Mouse (Mus musculus): ENCODE results near the gene Fmo2. TPM values are rescaled to one million over a fixed set of nuclear protein-coding genes. Genes with fewer than 3 reads are reported as not detected.

Gene Fmo2
- polyA plus RNA-seq, 1 experiment from 2014 or later = 0.21 TPM

DNA sequence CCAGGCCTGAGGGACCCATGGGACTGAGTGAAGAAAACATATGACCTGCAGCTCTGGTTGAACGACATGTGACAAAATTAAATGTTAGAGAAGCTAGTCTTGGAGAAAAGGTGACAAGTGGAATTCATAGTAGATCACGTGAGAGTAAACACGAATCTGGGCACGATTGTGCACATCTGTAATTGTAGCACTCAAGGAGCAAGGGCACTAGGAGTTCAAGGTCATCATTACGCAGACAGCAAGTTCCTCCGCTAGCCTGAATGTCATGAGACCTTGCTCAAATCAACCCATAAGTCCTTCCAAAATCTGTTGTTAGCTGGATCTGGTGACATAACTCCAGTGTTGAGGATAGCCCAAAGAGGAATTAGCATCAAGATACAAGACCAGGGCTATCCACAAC, 59.5 kb downstream of the Fmo2 start:
- H3K4me3 ChIP-seq (ENCODE audit: low read depth, low read length) = no peak overlapping the region
- H3K27ac ChIP-seq (ENCODE audit: low read length) = no peak overlapping the region
- no peak overlapping the region for H3K9ac ChIP-seq (ENCODE audit: low read depth, low read length)
- no peaks in the 10 kb centered on the region for H3K4me1 ChIP-seq (ENCODE audit: control insufficient read depth, low read depth, low read length)
- H3K36me3 ChIP-seq (ENCODE audit: control insufficient read depth, insufficient read depth) = no peaks in the 10 kb centered on the region
- ATAC-seq (ENCODE audit: low read depth) = no peak
- H3K27me3 ChIP-seq (ENCODE audit: control insufficient read depth, insufficient read depth, low read depth, low read length) = no peaks in the 10 kb centered on the region
- 65% methylated on average over 6 of the region's 6 CpGs for WGBS (ENCODE audit: insufficient replicate concordance)
- H3K9me3 ChIP-seq (replicated peaks; ENCODE audit: control insufficient read depth, low read length) = no peaks in the 10 kb centered on the region
- H3K4me2 ChIP-seq (ENCODE audit: low read depth, low read length) = no peak overlapping the region

DNA sequence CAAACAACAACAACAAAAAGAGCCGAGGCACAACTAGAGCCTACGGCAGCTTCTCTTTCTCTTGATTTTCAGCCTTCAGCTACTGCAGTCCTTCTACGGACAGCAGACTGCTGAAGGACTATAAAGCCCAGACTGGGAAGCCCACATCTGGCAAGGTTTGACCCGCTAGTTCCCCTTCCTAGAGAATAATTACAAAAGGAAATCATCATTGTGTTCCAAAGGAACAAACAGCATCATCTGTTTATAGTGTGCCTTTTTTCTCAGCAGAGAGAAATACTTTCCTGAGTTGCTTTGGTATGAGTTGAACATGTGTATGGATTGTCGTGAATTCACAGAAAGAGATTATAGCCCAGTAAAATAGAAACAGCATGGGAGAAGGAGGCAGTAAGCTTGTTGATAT, 64.2 kb downstream of the Fmo2 start:
- WGBS (ENCODE audit: insufficient replicate concordance) = 52% methylated on average over 5 of the region's 5 CpGs
- no peak for ATAC-seq (ENCODE audit: low read depth)
- H3K4me2 ChIP-seq (ENCODE audit: low read depth, low read length) = no peak overlapping the region
- no peaks in the 10 kb centered on the region for H3K9me3 ChIP-seq (replicated peaks; ENCODE audit: control insufficient read depth, low read length)
- H3K4me1 ChIP-seq (ENCODE audit: control insufficient read depth, low read depth, low read length) = no peaks in the 10 kb centered on the region
- H3K27me3 ChIP-seq (ENCODE audit: control insufficient read depth, insufficient read depth, low read depth, low read length) = no peaks in the 10 kb centered on the region
- no peaks in the 10 kb centered on the region for H3K36me3 ChIP-seq (ENCODE audit: control insufficient read depth, insufficient read depth)
- no peak overlapping the region for H3K27ac ChIP-seq (ENCODE audit: low read length)
- no peak overlapping the region for H3K4me3 ChIP-seq (ENCODE audit: low read depth, low read length)
- H3K9ac ChIP-seq (ENCODE audit: low read depth, low read length) = no peak overlapping the region

DNA sequence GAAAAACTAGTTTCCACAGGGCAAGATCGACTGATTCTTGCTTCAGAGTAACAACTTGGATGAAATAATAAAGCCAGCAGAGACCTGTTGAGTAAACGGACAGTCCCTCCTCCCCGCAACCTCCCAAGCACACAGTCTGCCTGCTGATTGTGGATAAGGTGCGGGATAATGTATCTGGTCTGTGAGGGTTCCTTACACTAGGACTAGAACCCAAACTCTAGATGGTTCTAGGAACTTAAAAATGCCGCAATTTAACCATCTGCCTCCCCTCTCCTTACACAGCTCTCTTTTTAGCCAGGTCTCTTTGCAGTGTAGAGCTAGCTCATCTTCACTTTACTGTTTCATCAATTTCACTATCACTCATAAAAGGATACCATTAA, 66.0 kb downstream of the Fmo2 start:
- no peak for ATAC-seq (ENCODE audit: low read depth)
- no peak overlapping the region for H3K27ac ChIP-seq (ENCODE audit: low read length)
- no peaks in the 10 kb centered on the region for H3K27me3 ChIP-seq (ENCODE audit: control insufficient read depth, insufficient read depth, low read depth, low read length)
- no peak overlapping the region for H3K4me2 ChIP-seq (ENCODE audit: low read depth, low read length)
- no peak overlapping the region for H3K9ac ChIP-seq (ENCODE audit: low read depth, low read length)
- H3K36me3 ChIP-seq (ENCODE audit: control insufficient read depth, insufficient read depth) = no peaks in the 10 kb centered on the region
- H3K9me3 ChIP-seq (replicated peaks; ENCODE audit: control insufficient read depth, low read length) = no peaks in the 10 kb centered on the region
- H3K4me3 ChIP-seq (ENCODE audit: low read depth, low read length) = no peak overlapping the region
- WGBS (ENCODE audit: insufficient replicate concordance) = 58% methylated on average over 5 of the region's 5 CpGs
- H3K4me1 ChIP-seq (ENCODE audit: control insufficient read depth, low read depth, low read length) = no peaks in the 10 kb centered on the region

DNA sequence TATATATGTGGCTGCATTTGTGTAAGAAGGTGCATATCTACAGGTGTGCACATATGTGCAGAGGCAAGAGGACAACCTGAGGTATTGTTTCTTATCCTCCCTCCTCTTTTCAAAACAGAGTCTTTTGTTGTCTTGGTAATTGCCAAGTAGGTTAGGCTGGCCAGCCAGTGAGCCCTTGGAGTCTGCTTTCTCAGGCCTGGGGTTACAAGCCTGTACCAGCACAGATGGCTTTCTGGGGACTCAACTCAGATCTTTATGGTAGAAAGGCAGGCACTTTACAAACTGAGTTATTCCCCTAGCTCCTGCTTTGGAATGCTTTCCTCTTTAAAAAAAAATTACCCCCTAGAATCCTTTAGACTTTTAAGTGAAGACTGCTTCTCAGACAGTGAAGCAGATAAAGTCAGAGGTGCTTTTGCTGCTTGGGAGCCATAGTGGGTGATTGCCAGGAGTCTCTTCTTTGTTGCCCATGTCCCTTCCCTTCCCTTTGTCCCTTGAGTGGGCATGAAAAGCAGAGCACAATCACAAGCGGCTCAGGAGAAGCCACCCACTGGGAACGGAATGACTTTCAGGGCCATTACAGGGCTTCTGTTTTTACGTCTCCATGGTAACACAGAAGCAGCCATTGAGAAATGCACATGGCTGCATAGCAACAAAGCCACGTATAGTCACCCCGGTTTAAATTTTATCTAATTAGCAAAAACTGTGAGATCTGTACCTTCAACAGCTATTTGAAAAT, 66.5 kb downstream of the Fmo2 start:
- ATAC-seq (ENCODE audit: low read depth) = no peak
- Histone ChIP-seq H3K27ac (ENCODE audit: low read length) (no peak overlapping the region), H3K4me2 (ENCODE audit: low read depth, low read length) (no peak overlapping the region), H3K4me1 (ENCODE audit: control insufficient read depth, low read depth, low read length) (no peaks in the 10 kb centered on the region), H3K27me3 (ENCODE audit: control insufficient read depth, insufficient read depth, low read depth, low read length) (no peaks in the 10 kb centered on the region), H3K9me3 (replicated peaks; ENCODE audit: control insufficient read depth, low read length) (no peaks in the 10 kb centered on the region), H3K9ac (ENCODE audit: low read depth, low read length) (no peak overlapping the region), H3K4me3 (ENCODE audit: low read depth, low read length) (no peak overlapping the region), H3K36me3 (ENCODE audit: control insufficient read depth, insufficient read depth) (no peaks in the 10 kb centered on the region)
- WGBS (ENCODE audit: insufficient replicate concordance) = 22% methylated on average over 5 of the region's 5 CpGs

Other genes starting within 250 kb of the Fmo2 start
- not detected in 2 replicates for gene Myocos, start 240.5 kb downstream of the Fmo2 start, polyA plus RNA-seq (2015; fragmentation: Nextera tagmentation; extraction: Ambion mirVana)
- gene Prrc2c, start 158.2 kb downstream of the Fmo2 start, polyA plus RNA-seq (2015; fragmentation: Nextera tagmentation; extraction: Ambion mirVana) = 28.2 and 33.8 TPM in 2 replicates
- gene Fmo4, start 84.8 kb downstream of the Fmo2 start, polyA plus RNA-seq (2015; fragmentation: Nextera tagmentation; extraction: Ambion mirVana) = 4.0 and 4.6 TPM in 2 replicates
- gene Fmo1, start 32.1 kb downstream of the Fmo2 start, polyA plus RNA-seq (2015; fragmentation: Nextera tagmentation; extraction: Ambion mirVana) = 32.4 and 39.5 TPM in 2 replicates
- not detected in 2 replicates for gene Fmo6, start 38.8 kb upstream of the Fmo2 start, polyA plus RNA-seq (2015; fragmentation: Nextera tagmentation; extraction: Ambion mirVana)
- not detected in 2 replicates for gene Fmo3, start 85.8 kb upstream of the Fmo2 start, polyA plus RNA-seq (2015; fragmentation: Nextera tagmentation; extraction: Ambion mirVana)
- gene Mroh9, start 186.9 kb upstream of the Fmo2 start, polyA plus RNA-seq (2015; fragmentation: Nextera tagmentation; extraction: Ambion mirVana) = not detected in 2 replicates